Mouse (Mus musculus) CD4-positive, CD25-positive, alpha-beta regulatory T cell, adult 9 weeks (primary cell): ENCODE data around the gene P2ry2. TPM values are rescaled to one million over a fixed set of nuclear protein-coding genes. Genes with fewer than 3 reads are reported as not detected.

Experiments
- polyA plus RNA-seq: library from polyadenylated mRNA; unstranded; fragments of 100-300 nt; shearing (Covaris generic); gene quantifications from one replicate; pipeline ENCODE4 v1.2.1, GENCODE M21; 2017

P2ry2 gene
- not detected for polyA plus RNA-seq

GRCm38 (mm10) chr7:101012541-101012940, at the start of gene P2ry2:
Gene P2ry2, minus strand, starts transcription at chr7:101012866.

DNA sequence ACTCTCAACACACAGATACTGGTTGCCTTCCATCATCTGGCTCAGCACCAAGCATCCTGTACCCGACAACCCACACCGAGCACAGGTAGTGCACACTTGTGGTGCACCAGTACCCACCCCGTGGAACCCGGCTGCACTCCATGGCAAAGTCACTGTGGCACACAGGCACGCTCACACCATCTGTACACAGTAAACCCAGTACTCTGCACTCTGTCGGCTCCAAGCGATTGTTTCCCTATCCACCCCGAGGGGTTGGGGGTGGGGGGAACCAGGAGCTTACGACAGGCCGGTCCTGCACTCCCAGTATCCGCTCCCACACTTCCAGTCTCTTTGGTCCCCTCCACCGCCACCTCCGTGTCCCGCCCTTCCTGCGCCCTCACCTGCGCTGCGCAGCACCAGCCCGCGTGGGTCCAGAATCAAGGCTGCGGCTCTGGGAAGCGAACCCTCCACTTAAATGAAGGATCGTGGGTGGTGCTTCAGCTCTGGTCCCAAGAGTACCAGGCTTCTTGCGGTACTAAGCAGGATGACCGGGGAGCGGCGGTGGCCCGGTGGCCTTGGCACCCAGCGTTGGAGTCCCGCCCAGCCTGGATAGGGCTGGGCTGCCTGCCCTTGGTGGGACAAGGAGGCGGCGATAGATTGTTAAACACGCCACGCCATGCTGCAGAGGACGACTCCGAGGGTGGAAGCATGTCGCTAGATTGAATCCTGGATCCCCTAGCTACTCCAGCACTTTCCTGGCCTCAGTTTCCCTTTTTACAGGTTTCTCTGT, 38.3 kb downstream of the P2ry2 start, which contains the start of gene P2ry6:
P2ry6 (minus strand) TSS at position 515 of the 769 bp plus-strand sequence.

Other genes starting within 250 kb of the P2ry2 start
- 33.0 TPM for gene Relt, start 149.4 kb downstream of the P2ry2 start, polyA plus RNA-seq
- not detected for gene Arhgef17, start 80.8 kb downstream of the P2ry2 start, polyA plus RNA-seq
- not detected for gene P2ry6, start 38.2 kb downstream of the P2ry2 start, polyA plus RNA-seq
- 39.1 TPM for gene Fchsd2, start 80.0 kb upstream of the P2ry2 start, polyA plus RNA-seq